Mouse (Mus musculus) liver, embryonic 11.5 days (tissue): ENCODE data around the gene Pnn. TPM values are rescaled to one million over a fixed set of nuclear protein-coding genes. Genes with fewer than 3 reads are reported as not detected.
A peak's percentile ranks its signal among the peaks of the same experiment; 100 is the strongest.
"Not testable (repeated sequence)": the region's sequence is repeated elsewhere in the genome, so short reads cannot be mapped to it uniquely, and the experiment has no call there.

ENCODE experiments used
- ATAC-seq: fragments of 200-750 bp; cut with Nextera tagmentation; replicated peaks from 2 replicates; pipeline ENCODE4 v1.8.0; 2017; ENCODE audit warnings: moderate number of reproducible peaks, mild to moderate bottlenecking, moderate TSS enrichment, moderate library complexity; ENCODE audit not compliant: low FRiP score
- DNase-seq: peaks from one replicate; pipeline ENCODE4 v3.0.0-alpha.2; 2017; ENCODE audit warnings: low spot score
- H3K27ac ChIP-seq: fragments of 300-500 bp; sonication (generic); 2 replicates; pipeline ENCODE4 v1.5.1; 2014; ENCODE audit warnings: mild to moderate bottlenecking, low read depth, low read length, control low read depth
- H3K27me3 ChIP-seq: fragments of 300-500 bp; sonication (generic); replicated peaks from 2 replicates; pipeline ENCODE4 v1.6.1; 2014; ENCODE audit warnings: low read length, mixed read lengths; ENCODE audit not compliant: control insufficient read depth, insufficient read depth
- H3K36me3 ChIP-seq: fragments of 300-500 bp; sonication (generic); 2 replicates; pipeline ENCODE4 v1.6.1; 2014; ENCODE audit warnings: mild to moderate bottlenecking, low read length, moderate library complexity, mixed read lengths; ENCODE audit not compliant: control insufficient read depth, insufficient read depth
- H3K4me1 ChIP-seq: fragments of 300-500 bp; sonication (generic); replicated peaks from 2 replicates; pipeline ENCODE4 v1.6.1; 2014; ENCODE audit warnings: low read length, mixed read lengths; ENCODE audit not compliant: control insufficient read depth, insufficient read depth
- H3K4me2 ChIP-seq: fragments of 300-500 bp; sonication (generic); 2 replicates; pipeline ENCODE4 v1.6.1; 2014; ENCODE audit warnings: mild to moderate bottlenecking, control low read depth, moderate library complexity
- H3K4me3 ChIP-seq: fragments of 300-500 bp; sonication (generic); 2 replicates; pipeline ENCODE4 v1.5.1; 2014; ENCODE audit warnings: low read depth, low read length, control low read depth
- H3K9ac ChIP-seq: fragments of 300-500 bp; sonication (generic); 2 replicates; pipeline ENCODE4 v1.6.1; 2014; ENCODE audit warnings: low read depth, low read length, control low read depth
- H3K9me3 ChIP-seq: fragments of 300-500 bp; sonication (generic); 2 replicates; pipeline ENCODE4 v1.6.1; 2016; ENCODE audit warnings: low read length, inconsistent platforms, mixed read lengths; ENCODE audit not compliant: control insufficient read depth
- WGBS: fragments of 180-500 bp; shearing (Covaris S2); extraction: QIAGEN DNeasy Blood & Tissue Kit; methylation state at CpG from one replicate; pipeline ENCODE4 v1.1.7; 2014; 5-methylcytosine and 5-hydroxymethylcytosine counted together
- polyA plus RNA-seq: library from polyadenylated mRNA; unstranded; fragments of >200 nt; fragmentation: Nextera tagmentation; extraction: Ambion mirVana; gene quantifications from 2 replicates; pipeline ENCODE4 v1.2.1, GENCODE M21; 2014

The Pnn gene
- polyA plus RNA-seq, 1 experiment from 2014 or later, result 92.2 TPM

GRCm38 (mm10) chr12:59052470-59052869 lies 14.2 kb upstream of the Pnn start:
- Histone ChIP-seq H3K4me1 (peaks cover 14% of the 10 kb centered on the region), H3K4me3 (no peak overlapping the region), H3K27me3 (no peaks in the 10 kb centered on the region), H3K9me3 (no peaks in the 10 kb centered on the region), H3K4me2 (no peak overlapping the region), H3K27ac (no peak overlapping the region), H3K36me3 (peaks cover 11% of the 10 kb centered on the region), H3K9ac (no peak overlapping the region)
- DNase-seq (no peak), ATAC-seq (no peak)
- WGBS, result 77% methylated on average over 3 of the region's 3 CpGs

- 0 out of 2 replicates have a peak overlapping the region, but pooled peaks have one; percentile 36 for H3K4me2 ChIP-seq
- H3K9ac ChIP-seq, result no peak overlapping the region
- no peaks in the 10 kb centered on the region for H3K27me3 ChIP-seq
- DNase-seq (no peak), ATAC-seq (peak; percentile 91)
- peak overlapping the region; percentile 27; the same call in 1 of the 2 replicates for H3K27ac ChIP-seq
- no peak overlapping the region for H3K4me3 ChIP-seq
- H3K4me1 ChIP-seq, result peaks cover 14% of the 10 kb centered on the region
- 53% methylated on average over 5 of the region's 5 CpGs for WGBS
- no peaks in the 10 kb centered on the region for H3K9me3 ChIP-seq
- peaks cover 14% of the 10 kb centered on the region for H3K36me3 ChIP-seq
Observed at GRCm38 (mm10) chr12:59053166-59053565, 13.5 kb upstream of the Pnn start.

GRCm38 (mm10) chr12:59053976-59054375 lies 12.7 kb upstream of the Pnn start:
- ATAC-seq, result no peak
- no peaks in the 10 kb centered on the region for H3K27me3 ChIP-seq
- H3K4me1 ChIP-seq, result peaks cover 14% of the 10 kb centered on the region
- H3K27ac ChIP-seq, result no peak overlapping the region
- no peak overlapping the region for H3K9ac ChIP-seq
- no peak overlapping the region for H3K4me2 ChIP-seq
- peaks cover 12% of the 10 kb centered on the region for H3K36me3 ChIP-seq
- H3K4me3 ChIP-seq, result no peak overlapping the region
- no peak for DNase-seq
- no peaks in the 10 kb centered on the region for H3K9me3 ChIP-seq

- H3K27ac ChIP-seq, result no peak overlapping the region
- DNase-seq (no peak), ATAC-seq (no peak)
- H3K27me3 ChIP-seq, result no peaks in the 10 kb centered on the region
- peaks cover 12% of the 10 kb centered on the region for H3K36me3 ChIP-seq
- no peak overlapping the region for H3K9ac ChIP-seq
- no peak overlapping the region for H3K4me3 ChIP-seq
- H3K4me2 ChIP-seq, result no peak overlapping the region
- 67% methylated on average over 4 of the region's 4 CpGs for WGBS
- H3K9me3 ChIP-seq, result no peaks in the 10 kb centered on the region
- peaks cover 21% of the 10 kb centered on the region for H3K4me1 ChIP-seq
Observed at GRCm38 (mm10) chr12:59055196-59055850, 11.4 kb upstream of the Pnn start.

- Histone ChIP-seq H3K36me3 (peaks cover 12% of the 10 kb centered on the region), H3K4me3 (no peak overlapping the region), H3K27me3 (no peaks in the 10 kb centered on the region), H3K4me1 (peaks cover 22% of the 10 kb centered on the region), H3K27ac (no peak overlapping the region), H3K4me2 (no peak overlapping the region), H3K9ac (no peak overlapping the region), H3K9me3 (no peaks in the 10 kb centered on the region)
- no peak for ATAC-seq
- 92% methylated on average over 11 of the region's 11 CpGs for WGBS
- no peak for DNase-seq
Observed at GRCm38 (mm10) chr12:59056222-59056621, 10.5 kb upstream of the Pnn start.

GRCm38 (mm10) chr12:59058242-59058641 lies 8.4 kb upstream of the Pnn start:
- DNase-seq, H3K27me3 ChIP-seq, H3K27ac ChIP-seq, H3K9ac ChIP-seq, ATAC-seq, H3K4me2 ChIP-seq, H3K4me3 ChIP-seq, H3K9me3 ChIP-seq: not testable (repeated sequence)
- Histone ChIP-seq H3K36me3 (peaks cover 12% of the 10 kb centered on the region), H3K4me1 (peaks cover 17% of the 10 kb centered on the region)
- 79% methylated on average over 5 of the region's 5 CpGs for WGBS

GRCm38 (mm10) chr12:59060322-59060721 lies 6.4 kb upstream of the Pnn start:
- no peak overlapping the region for H3K27ac ChIP-seq
- no peaks in the 10 kb centered on the region for H3K27me3 ChIP-seq
- peaks cover 12% of the 10 kb centered on the region for H3K36me3 ChIP-seq
- H3K4me3 ChIP-seq, result peak overlapping the region; percentile 90
- ATAC-seq (no peak), DNase-seq (no peak)
- H3K4me1 ChIP-seq, result peaks cover 7% of the 10 kb centered on the region
- WGBS, result 60% methylated on average over 4 of the region's 4 CpGs
- no peaks in the 10 kb centered on the region for H3K9me3 ChIP-seq
- peak overlapping the region; percentile 72 for H3K4me2 ChIP-seq
- peak overlapping the region; percentile 97 for H3K9ac ChIP-seq

- Histone ChIP-seq H3K36me3 (peaks cover 12% of the 10 kb centered on the region), H3K4me3 (peak within 1 kb of the TSS; percentile 90), H3K27ac (peak within 1 kb of the TSS; percentile 89), H3K27me3 (no peaks in the 10 kb centered on the region), H3K9me3 (no peaks in the 10 kb centered on the region), H3K9ac (peak within 1 kb of the TSS; percentile 97), H3K4me1 (peaks cover 7% of the 10 kb centered on the region), H3K4me2 (peak within 1 kb of the TSS; percentile 72)
- WGBS, result under 1% methylated on average over 49 of the region's 49 CpGs
- DNase-seq, result peak; percentile 82
- peak; percentile 94 for ATAC-seq
Observed at GRCm38 (mm10) chr12:59060993-59061595, 5.6 kb upstream of the Pnn start, which contains the start of gene Trappc6b. Gene Trappc6b, minus strand, starts transcription at chr12:59061472.

- DNase-seq, result no peak
- H3K4me3 ChIP-seq, result no peak overlapping the region
- H3K27ac ChIP-seq, result no peak overlapping the region
- H3K9ac ChIP-seq, result no peak overlapping the region
- peaks cover 13% of the 10 kb centered on the region for H3K36me3 ChIP-seq
- ATAC-seq, result no peak
- peaks cover 7% of the 10 kb centered on the region for H3K4me1 ChIP-seq
- H3K27me3 ChIP-seq, result no peaks in the 10 kb centered on the region
- H3K9me3 ChIP-seq, result no peaks in the 10 kb centered on the region
- WGBS, result 81% methylated on average over 8 of the region's 8 CpGs
- no peak overlapping the region for H3K4me2 ChIP-seq
Observed at GRCm38 (mm10) chr12:59064837-59065236, 1.8 kb upstream of the Pnn start.
